Mouse (Mus musculus) layer of hippocampus, adult 18-20 months (tissue): Measurements from ENCODE around the gene Sbsn. TPM values are rescaled to one million over a fixed set of nuclear protein-coding genes. Genes with fewer than 3 reads are reported as not detected.
"Not testable (repeated sequence)": the region's sequence is repeated elsewhere in the genome, so short reads cannot be mapped to it uniquely, and the experiment has no call there.

Experiments used
- DNase-seq, 2 experiments: peaks; one replicate each; pipeline ENCODE4 v3.0.0; 2022; ENCODE audit warnings: low spot score in 2 of 2
- long read RNA-seq: library from polyadenylated mRNA; stranded (forward); transcript quantifications from one replicate; pipeline ENCODE4 v2.0.0, GENCODE M21; 2021
- total RNA-seq, 2 experiments: library from RNA; stranded (reverse); gene quantifications; 2 replicates each; pipeline ENCODE4 v1.2.3; 2021

Sbsn gene
- total RNA-seq, result 10 to 100 TPM in 1 of 2 experiments, 1 to 10 TPM in 1; 6.9 to 10.1 TPM
- long read RNA-seq, result 0 reads

DNA sequence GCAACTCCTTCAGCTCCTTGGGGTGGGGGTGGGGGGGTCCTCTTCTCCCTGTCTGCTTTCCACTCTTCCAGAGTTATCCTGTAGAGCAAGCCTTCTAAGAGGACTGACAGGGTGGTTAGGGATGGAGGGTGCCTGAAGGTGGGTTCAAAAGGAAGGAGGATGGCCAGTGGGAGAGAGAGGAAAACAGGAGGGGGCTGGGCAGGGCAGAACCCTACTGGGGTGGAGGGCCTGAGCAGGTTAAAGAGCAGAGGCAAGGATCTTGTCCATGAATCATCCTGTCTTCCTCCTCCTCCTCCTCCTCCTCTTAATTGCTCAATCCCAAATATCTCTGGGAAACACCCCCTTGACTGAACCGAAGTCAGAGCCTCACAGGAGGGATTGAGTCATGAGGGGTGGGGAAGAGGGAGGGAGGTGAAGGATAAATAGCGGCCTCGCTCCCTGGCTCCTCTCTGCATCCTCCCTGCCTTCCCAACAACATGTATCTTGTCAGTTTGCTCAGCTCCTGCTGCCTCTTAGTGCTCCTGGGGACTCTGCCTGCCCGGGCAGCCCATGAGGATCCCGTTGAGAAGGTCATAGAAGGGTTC, at the start of gene Sbsn:
Sbsn (plus strand) TSS at position 386 of the 584 bp plus-strand sequence.
- DNase-seq, result no peak

DNA sequence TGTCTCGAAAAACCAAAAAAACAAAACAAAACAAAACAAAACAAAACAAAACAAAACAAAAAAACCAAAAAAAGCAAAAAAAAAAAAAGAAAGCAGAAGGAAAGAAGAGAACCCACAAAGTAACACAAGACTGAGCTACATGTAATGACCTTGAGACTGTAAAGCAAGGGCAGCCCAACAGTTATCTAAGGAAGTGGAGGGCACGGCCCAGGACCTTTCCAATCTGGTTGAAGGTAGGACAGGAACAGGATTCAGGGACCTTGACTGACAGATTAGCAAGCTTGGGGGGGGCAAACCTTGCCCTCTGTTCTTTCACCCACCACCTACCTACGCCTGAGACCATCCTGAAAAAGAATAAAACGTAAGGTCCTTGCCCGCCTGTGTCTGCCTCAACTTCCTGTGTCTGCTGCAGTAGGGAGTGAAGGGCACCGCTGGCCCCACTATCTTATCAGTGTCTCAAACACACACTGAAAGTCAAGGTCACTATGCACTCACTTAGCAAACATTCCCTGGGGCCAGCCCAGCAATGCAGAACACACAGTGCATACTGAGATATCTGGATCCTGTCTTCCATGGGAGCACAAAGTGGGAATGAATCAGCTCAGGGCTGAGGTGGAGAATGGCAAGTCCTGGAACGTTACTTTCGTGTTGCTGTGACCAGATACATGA, 44.9 kb upstream of the Sbsn start:
- no peak for DNase-seq

DNA sequence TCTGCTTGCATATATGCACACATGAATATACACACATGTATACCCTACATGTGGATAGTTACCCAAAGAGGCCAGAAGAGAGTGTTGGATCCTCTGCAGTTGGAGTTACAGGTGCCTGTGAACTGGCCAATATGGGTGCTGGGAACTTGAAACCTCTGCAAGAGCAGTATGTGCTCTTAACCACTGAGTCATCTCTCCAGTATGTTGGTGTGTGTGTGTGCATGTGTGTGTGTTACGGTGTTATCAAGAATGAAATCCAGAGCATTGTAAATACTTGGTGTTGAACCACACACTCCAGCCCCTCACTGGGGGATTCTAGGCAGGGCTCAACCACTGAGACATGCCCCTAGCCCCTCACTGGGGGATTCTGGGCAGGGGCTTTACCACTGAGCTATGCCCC, 43.8 kb upstream of the Sbsn start:
- DNase-seq, result no peak

DNA sequence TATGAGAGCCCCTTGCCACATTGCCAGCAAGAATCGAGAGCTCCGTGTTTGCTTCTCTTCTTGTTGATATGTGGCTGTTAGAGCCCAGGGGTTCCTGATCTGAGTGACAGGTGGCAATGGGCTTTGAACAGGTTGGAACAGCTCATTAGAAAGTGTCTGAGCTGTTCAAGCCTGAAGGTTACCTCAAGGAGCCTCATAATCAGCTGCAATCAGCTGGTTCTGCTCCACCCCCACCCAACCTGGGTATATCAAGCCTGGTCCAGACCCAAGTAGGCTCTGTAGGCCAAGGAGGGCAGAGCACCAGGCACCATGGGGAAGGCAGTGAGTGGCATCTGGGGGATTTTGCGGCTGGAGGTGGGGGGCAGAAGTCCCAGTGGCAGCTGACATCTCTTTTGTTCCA, 39.3 kb upstream of the Sbsn start, which contains the start of gene Atp4a:
Atp4a (plus strand) TSS at position 268 of the 400 bp plus-strand sequence.
- DNase-seq, result no peak

DNA sequence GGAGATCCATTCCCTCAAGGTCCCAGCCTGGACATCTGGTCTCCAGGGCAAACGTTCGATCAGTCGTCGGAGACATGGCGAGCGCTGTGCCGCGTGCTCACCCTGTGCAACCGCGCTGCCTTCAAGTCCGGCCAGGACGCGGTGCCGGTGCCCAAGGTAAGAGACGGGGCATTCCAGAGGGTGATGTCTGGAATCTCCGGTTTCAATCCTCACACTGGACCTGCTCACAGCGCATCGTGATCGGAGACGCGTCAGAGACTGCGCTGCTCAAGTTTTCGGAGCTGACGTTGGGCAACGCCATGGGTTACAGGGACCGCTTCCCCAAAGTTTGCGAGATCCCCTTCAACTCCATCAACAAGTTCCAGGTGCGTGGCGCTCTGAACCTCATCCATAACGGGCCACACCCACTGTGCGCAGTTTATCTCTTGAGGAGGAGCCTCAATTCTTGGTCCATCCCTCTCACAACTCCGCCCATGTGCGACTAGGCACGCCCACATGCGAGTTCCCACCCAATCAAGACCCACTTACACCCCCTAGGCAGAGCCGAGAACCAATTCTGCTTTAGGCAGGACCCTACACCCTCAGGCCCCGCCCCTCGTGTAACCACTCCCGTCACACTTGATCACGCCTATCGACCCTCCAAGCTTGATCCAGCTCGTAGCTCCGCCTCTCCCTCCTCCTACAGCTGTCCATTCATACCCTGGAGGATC, 34.1 kb upstream of the Sbsn start:
- peak; percentile 32 to 33 for DNase-seq

DNA sequence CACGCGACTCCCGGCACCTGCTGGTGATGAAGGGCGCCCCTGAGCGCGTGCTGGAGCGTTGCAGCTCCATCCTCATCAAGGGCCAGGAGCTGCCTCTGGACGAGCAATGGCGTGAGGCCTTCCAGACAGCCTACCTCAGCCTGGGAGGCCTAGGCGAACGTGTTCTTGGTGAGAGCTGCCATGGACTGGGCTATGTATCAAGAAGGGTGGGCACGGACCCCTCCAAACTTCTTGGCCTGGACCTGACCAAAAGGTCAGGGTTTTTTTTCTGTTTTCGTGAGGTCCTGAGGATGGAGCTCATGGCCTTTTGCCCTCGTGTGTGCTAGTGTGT, 33.6 kb upstream of the Sbsn start:
- no peak for DNase-seq

DNA sequence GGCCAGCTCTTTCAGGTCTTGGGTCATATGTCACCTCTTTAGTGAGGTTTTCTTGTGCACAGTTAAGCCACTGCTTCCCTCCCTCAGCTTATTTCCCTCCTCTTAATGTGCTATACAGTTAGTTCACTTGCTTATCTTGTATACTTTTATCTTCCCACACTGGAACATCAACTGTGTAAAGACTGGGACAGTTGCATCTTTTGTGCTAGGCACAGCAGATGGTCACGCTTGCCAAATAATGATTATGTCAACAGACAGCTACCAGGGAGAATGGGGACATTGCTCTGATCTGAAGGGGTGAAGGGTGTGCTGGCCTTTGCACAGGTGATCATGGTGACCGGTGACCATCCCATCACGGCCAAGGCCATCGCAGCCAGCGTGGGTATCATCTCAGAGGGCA, 31.6 kb upstream of the Sbsn start:
- DNase-seq, result no peak

DNA sequence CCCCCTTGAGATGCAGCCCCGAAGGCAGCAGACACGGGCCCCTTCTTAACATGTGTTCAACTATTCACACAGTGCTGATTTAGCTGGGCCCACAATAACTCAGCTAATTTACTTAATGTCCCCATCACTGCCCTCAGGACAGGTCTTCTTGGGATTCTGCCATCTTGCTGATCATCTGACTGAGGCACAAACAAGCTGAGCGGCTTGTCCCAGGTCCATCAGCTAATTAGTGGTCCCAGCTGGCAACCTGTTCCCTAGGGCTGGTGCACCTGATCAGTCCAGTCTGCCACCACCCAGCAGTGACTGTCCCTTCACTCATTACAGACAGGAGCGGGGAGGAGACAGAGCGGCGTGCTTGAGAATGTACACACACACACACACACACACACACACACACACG, 30.0 kb upstream of the Sbsn start:
- no peak for DNase-seq

DNA sequence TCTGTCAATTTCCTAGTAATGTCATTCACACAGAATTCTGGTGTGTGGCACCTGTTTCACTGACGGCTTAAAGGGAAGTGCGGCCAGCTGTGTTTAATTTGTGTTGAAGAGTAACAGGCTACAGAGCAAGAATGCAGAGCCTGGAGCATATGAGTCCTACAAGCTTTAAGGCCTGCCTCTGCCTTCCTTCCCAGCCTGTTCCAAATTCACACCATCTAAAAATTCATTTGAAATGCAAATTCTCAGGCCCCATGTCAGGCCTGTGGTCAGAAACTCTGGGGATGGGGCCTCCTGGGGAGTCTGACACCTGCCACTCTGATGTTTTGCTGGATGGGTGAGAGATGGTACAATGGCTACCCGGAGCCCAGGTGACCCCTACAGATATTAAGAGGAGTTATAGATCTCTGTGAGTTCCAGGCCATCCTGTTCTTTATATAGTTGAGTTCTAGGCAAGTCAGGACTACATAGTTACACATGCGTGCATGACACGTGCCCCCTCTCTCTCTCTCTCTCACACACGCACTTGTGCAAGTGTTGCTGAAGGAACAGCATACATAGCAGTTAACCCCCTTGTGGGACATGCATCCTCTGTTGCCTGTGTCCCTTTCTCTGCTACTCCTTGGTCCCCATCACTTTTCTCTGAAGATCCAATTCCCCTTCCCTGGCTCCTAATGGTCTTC, 27.9 kb upstream of the Sbsn start:
- no peak for DNase-seq

DNA sequence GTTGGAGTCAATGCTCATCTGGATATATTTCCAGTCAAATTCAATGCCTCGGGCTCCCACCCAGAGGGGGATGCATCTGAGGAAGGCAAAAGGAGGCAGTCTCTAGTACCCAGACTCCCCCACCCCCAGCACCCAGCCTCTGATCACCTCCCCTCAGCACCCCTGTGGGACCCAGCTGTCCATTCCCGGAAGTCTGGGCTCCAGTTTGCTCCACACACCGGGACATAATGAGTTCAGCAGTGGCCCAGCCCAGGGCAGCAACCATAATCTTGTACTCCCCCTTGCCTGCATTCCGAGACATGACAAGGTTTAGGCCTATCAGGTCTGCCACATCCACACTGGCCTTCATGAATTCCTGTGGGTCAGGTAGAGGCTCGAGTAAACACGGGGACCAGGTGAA, 23.1 kb upstream of the Sbsn start:
- DNase-seq, result no peak

DNA sequence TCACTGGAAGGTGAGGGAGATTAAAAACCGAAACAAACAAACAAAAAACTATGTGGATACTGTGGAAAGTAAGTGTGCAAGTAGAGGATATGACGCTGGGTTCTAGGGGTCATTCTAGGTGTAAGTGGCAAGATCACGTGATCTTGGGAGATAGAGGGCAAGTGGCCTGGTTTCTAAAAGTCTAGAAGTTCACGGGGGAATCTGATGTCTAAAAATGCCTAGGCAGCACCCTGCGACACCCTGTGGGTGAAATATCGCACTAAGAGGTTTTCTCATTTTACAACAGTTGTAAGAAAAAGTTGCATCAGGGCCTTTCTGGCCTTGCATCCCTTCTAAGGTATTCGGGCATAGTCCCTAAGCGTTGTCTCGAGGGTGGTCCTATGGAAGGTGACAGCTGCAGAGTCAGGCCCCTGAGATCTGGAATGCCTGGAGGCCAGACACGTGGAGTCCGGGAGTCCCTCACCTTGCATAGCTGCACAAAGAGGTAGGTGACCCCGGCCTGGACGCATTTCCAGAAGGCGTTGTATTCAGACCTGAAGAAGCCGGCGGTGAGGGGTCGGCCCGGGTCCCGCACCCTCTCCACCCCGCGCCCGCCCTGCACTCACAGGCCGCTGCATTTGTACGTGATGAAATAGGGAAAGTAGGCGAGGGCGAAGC, 22.4 kb upstream of the Sbsn start:
- peak in 1 of 2 experiments; percentile 13 for DNase-seq

DNA sequence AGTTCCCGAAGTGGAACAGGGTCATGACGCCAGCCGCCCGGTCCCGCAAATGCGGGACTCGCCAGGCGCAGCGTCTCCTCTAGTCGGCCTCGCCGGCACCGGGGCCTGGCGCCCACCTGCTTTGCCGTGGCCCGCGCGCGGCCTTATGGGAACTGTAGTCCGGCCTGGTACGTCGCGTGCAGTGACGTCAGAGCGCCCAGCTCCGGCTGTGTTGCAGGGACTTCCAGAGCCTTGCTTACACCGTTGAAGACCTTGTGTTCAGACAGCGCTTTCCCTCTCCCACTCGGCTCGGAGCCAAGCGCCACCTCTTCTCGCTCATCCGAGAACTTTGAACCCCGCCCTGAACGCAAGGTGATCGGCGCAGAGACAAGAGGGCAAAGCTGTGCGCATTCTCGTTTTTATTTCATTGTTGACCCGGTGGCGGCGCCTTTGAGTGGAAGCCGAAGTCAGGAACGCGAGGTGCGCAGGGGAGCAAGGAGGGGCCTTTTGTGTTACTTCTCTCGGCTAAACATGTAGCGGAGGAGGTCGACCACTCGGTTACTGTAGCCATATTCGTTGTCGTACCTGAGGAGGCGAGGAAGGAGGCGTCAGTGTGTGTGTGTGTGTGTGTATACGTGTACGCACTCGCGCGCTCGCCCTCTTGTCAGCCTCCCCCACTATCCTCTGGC, 21.7 kb upstream of the Sbsn start, which contains the start of gene Tmem147:
Tmem147 (minus strand) TSS at position 145 of the 668 bp plus-strand sequence.
- peak; percentile 95 to 99 for DNase-seq

DNA sequence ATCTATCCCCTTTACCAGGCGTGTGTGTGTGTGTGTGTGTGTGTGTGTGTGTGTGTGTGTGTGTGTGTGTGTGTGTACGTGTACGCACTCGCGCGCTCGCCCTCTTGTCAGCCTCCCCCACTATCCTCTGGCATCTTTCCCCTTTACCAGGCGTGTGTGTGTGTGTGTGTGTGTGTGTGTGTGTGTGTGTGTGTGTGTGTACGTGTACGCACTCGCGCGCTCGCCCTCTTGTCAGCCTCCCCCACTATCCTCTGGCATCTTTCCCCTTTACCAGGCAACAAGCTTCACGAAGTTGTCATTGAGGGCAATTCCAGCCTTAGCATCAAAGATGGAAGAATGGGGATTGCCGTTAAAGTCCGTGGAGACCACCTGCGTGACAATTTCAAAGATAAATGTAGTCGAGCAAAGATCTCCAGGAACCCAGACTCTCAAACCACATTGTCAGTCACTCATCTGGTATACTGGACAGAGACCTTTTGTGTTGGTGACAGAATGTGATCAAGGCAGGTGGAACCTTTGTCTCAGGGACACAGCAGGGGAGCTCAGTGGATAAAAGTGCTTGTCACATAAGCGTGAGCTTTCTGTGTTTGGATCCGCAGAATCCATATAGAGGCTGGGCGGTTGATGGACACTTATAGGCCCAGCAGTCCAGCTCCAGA, 21.1 kb upstream of the Sbsn start:
- DNase-seq, result not testable (repeated sequence)

DNA sequence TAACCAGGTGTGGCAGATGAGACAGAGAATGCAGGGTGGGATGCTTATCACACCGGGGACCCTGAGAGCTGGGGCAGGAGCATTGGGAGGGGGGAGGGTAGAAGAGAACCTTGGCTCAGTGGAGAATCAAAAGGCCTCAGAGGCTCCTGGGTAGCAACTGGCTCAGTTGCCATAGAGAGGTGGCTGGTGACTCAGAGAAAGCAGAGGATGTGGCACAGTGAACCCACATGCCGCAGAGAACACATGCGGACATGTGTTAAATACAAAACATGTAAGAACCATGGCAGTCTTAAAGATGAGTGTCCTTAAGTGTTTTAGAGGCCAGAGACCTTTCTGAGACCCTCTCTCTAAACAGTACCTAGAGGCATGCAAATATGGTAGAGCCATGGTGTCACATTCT, 15.1 kb upstream of the Sbsn start:
- DNase-seq, result peak in 1 of 2 experiments; percentile 40

DNA sequence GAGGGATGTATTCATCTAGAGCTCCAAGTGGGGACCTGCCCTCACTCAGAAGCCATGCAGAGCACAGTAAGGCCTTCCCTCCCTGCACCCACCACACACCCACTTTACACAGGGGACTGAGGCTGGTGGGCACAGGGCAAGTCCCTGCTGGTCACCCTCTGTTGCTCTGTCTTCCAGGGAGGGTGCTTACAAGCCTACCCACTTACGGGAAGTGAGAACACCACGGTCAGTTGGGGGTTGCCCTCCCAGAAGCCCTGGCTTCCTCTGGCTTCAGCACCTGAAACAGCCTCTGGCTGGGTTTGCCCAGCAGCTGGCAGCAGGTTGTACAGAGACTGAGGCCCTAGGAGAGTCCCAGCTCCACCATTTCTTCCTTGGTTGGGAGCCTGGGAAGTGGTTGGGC, 8.7 kb upstream of the Sbsn start:
- not testable (repeated sequence) for DNase-seq

DNA sequence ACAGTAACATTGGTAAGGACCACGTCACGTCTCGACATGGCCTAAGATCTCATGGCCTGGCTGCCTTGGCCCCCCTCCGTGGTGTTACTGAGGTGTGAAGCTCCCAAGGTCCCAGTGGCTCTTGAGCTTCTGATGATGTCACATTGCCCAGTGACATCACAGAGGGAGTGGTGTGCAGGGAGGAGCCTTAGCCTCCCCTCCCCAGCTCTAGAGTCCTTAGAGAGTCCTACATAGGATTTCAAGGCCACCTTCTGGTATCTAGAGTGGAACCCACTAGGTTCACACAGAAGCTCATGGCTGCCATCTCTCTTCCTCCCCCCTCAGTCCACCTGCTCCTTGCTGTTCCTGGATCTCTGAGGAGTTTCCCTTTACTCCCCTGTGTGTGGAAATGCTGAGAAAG, 7.7 kb upstream of the Sbsn start, which contains the start of gene Gapdhs:
Gapdhs (minus strand) TSS at position 65 of the 400 bp plus-strand sequence.
- DNase-seq, result not testable (repeated sequence)

DNA sequence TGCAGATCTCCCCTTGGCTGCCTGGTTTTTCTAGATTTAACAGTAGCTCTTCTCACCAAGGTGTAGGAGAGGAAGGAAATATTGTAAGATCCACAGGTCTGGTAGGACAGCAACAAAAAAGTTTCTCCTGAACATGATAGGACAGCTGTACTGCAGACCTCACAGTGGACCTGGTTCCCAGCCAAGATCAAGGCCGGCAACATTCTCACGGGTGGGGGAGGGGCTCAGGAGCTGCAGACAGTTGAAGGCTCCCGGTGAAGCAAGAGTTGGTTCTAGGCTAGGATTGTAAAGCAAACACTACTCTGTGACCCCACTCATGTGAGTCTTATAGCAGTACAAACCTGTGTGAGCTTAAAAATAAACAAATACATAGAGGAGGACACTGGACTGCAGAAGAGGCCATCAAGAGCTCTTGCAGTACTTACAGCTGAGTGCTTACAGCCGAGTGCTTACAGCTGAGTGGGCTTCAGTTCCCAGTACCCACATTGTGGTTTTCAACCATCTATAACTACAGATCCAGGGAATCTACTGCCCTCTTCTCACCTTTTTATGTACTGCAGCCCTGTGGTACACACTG, 7.2 kb upstream of the Sbsn start:
- no peak for DNase-seq

DNA sequence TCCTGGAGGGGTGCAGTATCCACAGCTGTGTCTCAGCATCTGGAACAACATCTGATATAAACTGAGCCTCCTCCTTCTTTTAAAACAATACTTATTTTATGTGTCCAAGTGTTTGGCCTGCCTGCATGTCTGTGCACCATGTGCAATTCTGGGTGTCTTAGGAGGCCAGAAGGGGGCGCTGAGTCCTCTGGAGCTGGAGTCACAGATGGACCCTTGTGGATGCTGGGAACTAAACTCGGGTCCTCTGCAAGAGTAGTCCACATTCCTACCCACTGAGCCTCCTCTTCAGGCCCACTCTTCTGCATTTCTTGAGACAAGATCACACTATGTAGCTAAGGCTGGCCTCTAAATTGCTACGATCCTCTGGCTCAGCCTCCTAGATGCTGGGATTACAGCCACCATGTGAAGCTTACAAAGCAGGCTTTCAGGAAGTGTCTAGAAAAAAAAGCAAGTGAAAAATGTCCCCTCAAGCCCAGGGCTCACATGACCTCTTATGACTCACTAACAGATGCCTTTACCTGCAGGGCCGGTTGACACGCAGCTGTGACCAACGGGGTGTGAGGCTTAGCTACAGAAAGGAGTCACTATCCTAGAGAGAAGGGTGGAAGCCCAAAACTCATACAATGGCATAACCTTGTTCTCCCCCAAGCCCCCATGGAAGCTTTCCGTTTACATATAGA, 3.6 kb upstream of the Sbsn start:
- no peak for DNase-seq
